Mouse (Mus musculus): ENCODE measurements at regions not wholly inside any gene's neighbourhood (a gene's known extent, or its start where the extent isn't known, plus 50 kb on each side); places are given as distances from the start of the nearest gene placed in this dataset.

GRCm38 (mm10) chr4:114686091-114686490 lies 135.4 kb upstream of the Gm12830 start:
- Histone ChIP-seq H3K9me3 (replicated peaks) (no peaks in the 10 kb centered on the region), H3K27me3 (peaks cover 20% of the 10 kb centered on the region), H3K36me3 (no peaks in the 10 kb centered on the region), H3K4me1 (peaks cover 20% of the 10 kb centered on the region), H3K27ac (no peak overlapping the region), H3K4me2 (replicated peaks) (no peak overlapping the region), H3K9ac (no peak overlapping the region), H3K4me3 (no peak overlapping the region)
- 34% methylated on average over 4 of the region's 4 CpGs for WGBS
- no peak for ATAC-seq (ENCODE audit: low FRiP score)

GRCm38 (mm10) chr4:114688356-114688972 lies 133.1 kb upstream of the Gm12830 start:
- Histone ChIP-seq H3K27ac (no peak overlapping the region; the same call in 1 of the 2 replicates), H3K4me2 (replicated peaks) (no peak overlapping the region; the same call in 1 of the 2 replicates), H3K9me3 (replicated peaks) (no peaks in the 10 kb centered on the region), H3K27me3 (peaks cover 17% of the 10 kb centered on the region), H3K9ac (no peak overlapping the region), H3K36me3 (no peaks in the 10 kb centered on the region), H3K4me1 (peaks cover 22% of the 10 kb centered on the region), H3K4me3 (no peak overlapping the region)
- ATAC-seq (ENCODE audit: low FRiP score) = peak; percentile 44; the same call in 1 of the 2 replicates
- WGBS = 21% methylated on average over 13 of the region's 16 CpGs

GRCm38 (mm10) chr4:114688973-114689371 lies 132.6 kb upstream of the Gm12830 start:
- no peaks in the 10 kb centered on the region for H3K9me3 ChIP-seq (replicated peaks)
- no peak overlapping the region for H3K9ac ChIP-seq
- ATAC-seq (ENCODE audit: low FRiP score) = no peak
- H3K4me2 ChIP-seq (replicated peaks) = no peak overlapping the region
- no peak overlapping the region for H3K27ac ChIP-seq
- peaks cover 17% of the 10 kb centered on the region for H3K27me3 ChIP-seq
- no peaks in the 10 kb centered on the region for H3K36me3 ChIP-seq
- H3K4me1 ChIP-seq = peaks cover 22% of the 10 kb centered on the region
- H3K4me3 ChIP-seq = no peak overlapping the region
- WGBS = 62% methylated on average over 6 of the region's 6 CpGs

GRCm38 (mm10) chr4:114705586-114705985 lies 115.9 kb upstream of the Gm12830 start:
- no peaks in the 10 kb centered on the region for H3K9me3 ChIP-seq (replicated peaks)
- no peak for ATAC-seq (ENCODE audit: low FRiP score)

GRCm38 (mm10) chr4:114710182-114710909 lies 111.2 kb upstream of the Gm12830 start:
- Histone ChIP-seq H3K27ac (no peak overlapping the region), H3K4me1 (peaks cover 11% of the 10 kb centered on the region), H3K27me3 (0 out of 2 replicates have a peak, but pooled peaks cover 3% of the 10 kb centered on the region), H3K4me3 (no peak overlapping the region), H3K9me3 (replicated peaks) (no peaks in the 10 kb centered on the region), H3K4me2 (replicated peaks) (no peak overlapping the region), H3K36me3 (no peaks in the 10 kb centered on the region), H3K9ac (no peak overlapping the region)
- 65% methylated on average over 3 of the region's 3 CpGs for WGBS
- no peak for ATAC-seq (ENCODE audit: low FRiP score)

More at GRCm38 (mm10) chr4:114705586-114705985, 115.9 kb upstream of the Gm12830 start:
- Histone ChIP-seq H3K27me3 (no peaks in the 10 kb centered on the region), H3K27ac (no peak overlapping the region), H3K4me1 (no peaks in the 10 kb centered on the region), H3K9ac (no peak overlapping the region), H3K36me3 (no peaks in the 10 kb centered on the region), H3K4me2 (replicated peaks) (no peak overlapping the region), H3K4me3 (no peak overlapping the region)
- 54% methylated on average over 4 of the region's 4 CpGs for WGBS

- Histone ChIP-seq H3K4me2 (replicated peaks) (no peak overlapping the region), H3K4me1 (peaks cover 11% of the 10 kb centered on the region), H3K27me3 (peaks cover 3% of the 10 kb centered on the region; the same call in 1 of the 2 replicates), H3K27ac (no peak overlapping the region), H3K9me3 (replicated peaks) (no peaks in the 10 kb centered on the region), H3K36me3 (no peaks in the 10 kb centered on the region), H3K4me3 (no peak overlapping the region), H3K9ac (no peak overlapping the region)
- no peak; the same call in 1 of the 2 replicates for ATAC-seq (ENCODE audit: low FRiP score)
- WGBS = 63% methylated on average over 3 of the region's 3 CpGs
Measured at GRCm38 (mm10) chr4:114711082-114711481, 110.4 kb upstream of the Gm12830 start.

GRCm38 (mm10) chr4:114712005-114712665 lies 109.4 kb upstream of the Gm12830 start:
- Histone ChIP-seq H3K27ac (no peak overlapping the region), H3K4me1 (peaks cover 11% of the 10 kb centered on the region), H3K27me3 (peaks cover 3% of the 10 kb centered on the region; the same call in 1 of the 2 replicates), H3K9ac (no peak overlapping the region), H3K4me2 (replicated peaks) (no peak overlapping the region), H3K36me3 (no peaks in the 10 kb centered on the region), H3K4me3 (no peak overlapping the region), H3K9me3 (replicated peaks) (no peaks in the 10 kb centered on the region)
- peak; percentile 44; the same call in 1 of the 2 replicates for ATAC-seq (ENCODE audit: low FRiP score)
- 49% methylated on average over 7 of the region's 7 CpGs for WGBS

- H3K4me3 ChIP-seq = no peak overlapping the region
- WGBS = 62% methylated on average over 4 of the region's 4 CpGs
- H3K4me2 ChIP-seq (replicated peaks) = no peak overlapping the region
- H3K27me3 ChIP-seq = peaks cover 3% of the 10 kb centered on the region; the same call in 1 of the 2 replicates
- H3K4me1 ChIP-seq = peaks cover 11% of the 10 kb centered on the region
- H3K9me3 ChIP-seq (replicated peaks) = 0 out of 2 replicates have a peak, but pooled peaks cover 4% of the 10 kb centered on the region
- H3K36me3 ChIP-seq = no peaks in the 10 kb centered on the region
- no peak overlapping the region for H3K27ac ChIP-seq
- no peak for ATAC-seq (ENCODE audit: low FRiP score)
- no peak overlapping the region for H3K9ac ChIP-seq
Measured at GRCm38 (mm10) chr4:114712921-114713527, 108.5 kb upstream of the Gm12830 start.

GRCm38 (mm10) chr4:114716703-114717102 lies 104.8 kb upstream of the Gm12830 start:
- Histone ChIP-seq H3K36me3 (no peaks in the 10 kb centered on the region), H3K9ac (no peak overlapping the region), H3K4me1 (peaks cover 11% of the 10 kb centered on the region), H3K4me2 (replicated peaks) (no peak overlapping the region), H3K9me3 (replicated peaks) (0 out of 2 replicates have a peak, but pooled peaks cover 4% of the 10 kb centered on the region), H3K27ac (no peak overlapping the region), H3K4me3 (no peak overlapping the region), H3K27me3 (peaks cover 3% of the 10 kb centered on the region; the same call in 1 of the 2 replicates)
- ATAC-seq (ENCODE audit: low FRiP score) = no peak
- 73% methylated on average over 2 of the region's 2 CpGs for WGBS

- no peak for ATAC-seq (ENCODE audit: low FRiP score)
- WGBS = 52% methylated on average over 3 of the region's 3 CpGs
- H3K27me3 ChIP-seq = peaks cover 6% of the 10 kb centered on the region; the same call in 1 of the 2 replicates
Measured at GRCm38 (mm10) chr4:114720696-114721095, 100.8 kb upstream of the Gm12830 start.

GRCm38 (mm10) chr4:114721386-114721785 lies 100.1 kb upstream of the Gm12830 start:
- Histone ChIP-seq H3K4me3 (no peak overlapping the region), H3K9ac (no peak overlapping the region), H3K27ac (no peak overlapping the region), H3K9me3 (replicated peaks) (0 out of 2 replicates have a peak, but pooled peaks cover 4% of the 10 kb centered on the region), H3K4me2 (replicated peaks) (no peak overlapping the region), H3K4me1 (no peaks in the 10 kb centered on the region), H3K36me3 (no peaks in the 10 kb centered on the region), H3K27me3 (0 out of 2 replicates have a peak, but pooled peaks cover 6% of the 10 kb centered on the region)
- no peak for ATAC-seq (ENCODE audit: low FRiP score)
- WGBS = 65% methylated on average over 2 of the region's 2 CpGs

More at GRCm38 (mm10) chr4:114720696-114721095, 100.8 kb upstream of the Gm12830 start:
- Histone ChIP-seq H3K4me2 (replicated peaks) (no peak overlapping the region), H3K4me1 (no peaks in the 10 kb centered on the region), H3K9me3 (replicated peaks) (0 out of 2 replicates have a peak, but pooled peaks cover 4% of the 10 kb centered on the region), H3K36me3 (no peaks in the 10 kb centered on the region), H3K9ac (no peak overlapping the region), H3K27ac (no peak overlapping the region), H3K4me3 (no peak overlapping the region)

Measured in hindbrain, embryonic 12.5 days (tissue).